Mouse (Mus musculus): ENCODE results near the gene Tmem216. TPM values are rescaled to one million over a fixed set of nuclear protein-coding genes. Genes with fewer than 3 reads are reported as not detected.
"Not testable (repeated sequence)": the region's sequence is repeated elsewhere in the genome, so short reads cannot be mapped to it uniquely, and the experiment has no call there.

Tmem216 gene
- polyA plus RNA-seq, 1 experiment from 2014 or later, result 56.6 TPM

GRCm38 (mm10) chr19:10561558-10562314 is 5.7 kb upstream of the Tmem216 start:
- no peak for ATAC-seq (ENCODE audit: low FRiP score)
- Histone ChIP-seq H3K27me3 (no peaks in the 10 kb centered on the region), H3K4me2 (replicated peaks) (no peak overlapping the region), H3K36me3 (no peaks in the 10 kb centered on the region), H3K27ac (no peak overlapping the region), H3K4me3 (no peak overlapping the region), H3K4me1 (no peaks in the 10 kb centered on the region), H3K9ac (peak overlapping the region; percentile 8; the same call in 1 of the 2 replicates), H3K9me3 (replicated peaks) (no peaks in the 10 kb centered on the region)
- 61% methylated on average over 6 of the region's 6 CpGs for WGBS

- ATAC-seq (ENCODE audit: low FRiP score), result no peak
These were observed 4.1 kb upstream of the Tmem216 start for GRCm38 (mm10) chr19:10560108-10560507.

GRCm38 (mm10) chr19:10557837-10558375 is 1.9 kb upstream of the Tmem216 start:
- not testable (repeated sequence) for ATAC-seq (ENCODE audit: low FRiP score); H3K9ac ChIP-seq; H3K9me3 ChIP-seq (replicated peaks); H3K36me3 ChIP-seq; H3K27me3 ChIP-seq; H3K4me2 ChIP-seq (replicated peaks); H3K27ac ChIP-seq; H3K4me3 ChIP-seq
- H3K4me1 ChIP-seq, result peaks cover 14% of the 10 kb centered on the region
- WGBS, result 79% methylated on average over 4 of the region's 4 CpGs

More at GRCm38 (mm10) chr19:10560108-10560507, 4.1 kb upstream of the Tmem216 start:
- no peaks in the 10 kb centered on the region for H3K9me3 ChIP-seq (replicated peaks)
- no peak overlapping the region for H3K9ac ChIP-seq
- peaks cover 9% of the 10 kb centered on the region for H3K4me1 ChIP-seq
- H3K27ac ChIP-seq, result no peak overlapping the region
- H3K4me2 ChIP-seq (replicated peaks), result no peak overlapping the region
- H3K27me3 ChIP-seq, result no peaks in the 10 kb centered on the region
- no peaks in the 10 kb centered on the region for H3K36me3 ChIP-seq
- no peak overlapping the region for H3K4me3 ChIP-seq
- WGBS, result 38% methylated on average over 5 of the region's 5 CpGs

- Histone ChIP-seq H3K9ac (no peak overlapping the region), H3K4me3 (no peak overlapping the region), H3K27ac (no peak overlapping the region), H3K9me3 (replicated peaks) (no peaks in the 10 kb centered on the region), H3K36me3 (no peaks in the 10 kb centered on the region), H3K4me2 (replicated peaks) (no peak overlapping the region), H3K4me1 (peaks cover 14% of the 10 kb centered on the region), H3K27me3 (no peaks in the 10 kb centered on the region)
- 76% methylated on average over 2 of the region's 2 CpGs for WGBS
- no peak for ATAC-seq (ENCODE audit: low FRiP score)
These were observed 1.4 kb upstream of the Tmem216 start for GRCm38 (mm10) chr19:10557430-10557829.

- H3K4me1 ChIP-seq, result peaks cover 14% of the 10 kb centered on the region
- H3K4me3 ChIP-seq, result no peak overlapping the region
- no peak overlapping the region for H3K9ac ChIP-seq
- 65% methylated on average over 2 of the region's 2 CpGs for WGBS
- H3K36me3 ChIP-seq, result peaks cover 3% of the 10 kb centered on the region; the same call in 1 of the 2 replicates
- no peak for ATAC-seq (ENCODE audit: low FRiP score)
- no peaks in the 10 kb centered on the region for H3K27me3 ChIP-seq
- 0 out of 2 replicates have a peak overlapping the region, but pooled peaks have one; percentile 84 for H3K4me2 ChIP-seq (replicated peaks)
- H3K9me3 ChIP-seq (replicated peaks), result no peaks in the 10 kb centered on the region
- H3K27ac ChIP-seq, result no peak overlapping the region
These were observed 963 bp upstream of the Tmem216 start for GRCm38 (mm10) chr19:10557001-10557400.

GRCm38 (mm10) chr19:10539454-10539853 is 16.6 kb downstream of the Tmem216 start:
- Histone ChIP-seq H3K27me3 (no peaks in the 10 kb centered on the region), H3K4me2 (replicated peaks) (no peak overlapping the region), H3K27ac (no peak overlapping the region), H3K9ac (no peak overlapping the region), H3K4me3 (no peak overlapping the region), H3K4me1 (no peaks in the 10 kb centered on the region), H3K36me3 (peaks cover 89% of the 10 kb centered on the region), H3K9me3 (replicated peaks) (no peaks in the 10 kb centered on the region)
- 97% methylated on average over 5 of the region's 5 CpGs for WGBS
- no peak for ATAC-seq (ENCODE audit: low FRiP score)

- no peak overlapping the region for H3K9ac ChIP-seq
- no peak overlapping the region for H3K4me2 ChIP-seq (replicated peaks)
- H3K4me3 ChIP-seq, result no peak overlapping the region
- no peaks in the 10 kb centered on the region for H3K9me3 ChIP-seq (replicated peaks)
- H3K4me1 ChIP-seq, result peaks cover 17% of the 10 kb centered on the region
- no peak for ATAC-seq (ENCODE audit: low FRiP score)
- WGBS, result 89% methylated on average over 1 of the region's 1 CpGs
- H3K27me3 ChIP-seq, result no peaks in the 10 kb centered on the region
- peaks cover 49% of the 10 kb centered on the region for H3K36me3 ChIP-seq
- no peak overlapping the region for H3K27ac ChIP-seq
These were observed 26.0 kb downstream of the Tmem216 start for GRCm38 (mm10) chr19:10530082-10530481.

- ATAC-seq (ENCODE audit: low FRiP score), result peak; percentile 22; the same call in 1 of the 2 replicates
- H3K27me3 ChIP-seq, result no peaks in the 10 kb centered on the region
- H3K9ac ChIP-seq, result peak within 1 kb of the TSS; percentile 99
- peaks cover 23% of the 10 kb centered on the region for H3K4me1 ChIP-seq
- peak within 1 kb of the TSS; percentile 97 for H3K4me3 ChIP-seq
- peaks cover 15% of the 10 kb centered on the region for H3K36me3 ChIP-seq
- peak within 1 kb of the TSS; percentile 97 for H3K27ac ChIP-seq
- H3K9me3 ChIP-seq (replicated peaks), result no peaks in the 10 kb centered on the region
- peak within 1 kb of the TSS; percentile 68 for H3K4me2 ChIP-seq (replicated peaks)
- WGBS, result under 1% methylated on average over 11 of the region's 11 CpGs
These were observed 30.1 kb downstream of the Tmem216 start, which contains the start of gene Sdhaf2 for GRCm38 (mm10) chr19:10525910-10526309. Gene Sdhaf2 (minus strand): TSS chr19:10526142.

- ATAC-seq (ENCODE audit: low FRiP score), result peak; percentile 93
- Histone ChIP-seq H3K27ac (peak within 1 kb of the TSS; percentile 97), H3K4me1 (peaks cover 23% of the 10 kb centered on the region), H3K9me3 (replicated peaks) (no peaks in the 10 kb centered on the region), H3K9ac (peak within 1 kb of the TSS; percentile 99), H3K27me3 (no peaks in the 10 kb centered on the region), H3K4me3 (peak within 1 kb of the TSS; percentile 97), H3K36me3 (peaks cover 15% of the 10 kb centered on the region), H3K4me2 (replicated peaks) (peak within 1 kb of the TSS; percentile 68)
- WGBS, result under 1% methylated on average over 82 of the region's 93 CpGs
These were observed 30.7 kb downstream of the Tmem216 start, which contains the start of gene Cpsf7 for GRCm38 (mm10) chr19:10525106-10525901. Gene Cpsf7 (plus strand): TSS chr19:10525266.

- Histone ChIP-seq H3K27ac (peak overlapping the region; percentile 97), H3K9me3 (replicated peaks) (no peaks in the 10 kb centered on the region), H3K4me3 (peak overlapping the region; percentile 97), H3K27me3 (no peaks in the 10 kb centered on the region), H3K4me1 (peaks cover 23% of the 10 kb centered on the region), H3K9ac (peak overlapping the region; percentile 99), H3K36me3 (peaks cover 12% of the 10 kb centered on the region), H3K4me2 (replicated peaks) (peak overlapping the region; percentile 68)
- ATAC-seq (ENCODE audit: low FRiP score), result no peak
- WGBS, result 0% methylated on average over 19 of the region's 19 CpGs
These were observed 31.3 kb downstream of the Tmem216 start for GRCm38 (mm10) chr19:10524784-10525105.

GRCm38 (mm10) chr19:10523483-10524080 is 32.5 kb downstream of the Tmem216 start:
- peaks cover 23% of the 10 kb centered on the region for H3K4me1 ChIP-seq
- no peak overlapping the region for H3K9ac ChIP-seq
- H3K9me3 ChIP-seq (replicated peaks), result no peaks in the 10 kb centered on the region
- H3K27me3 ChIP-seq, result no peaks in the 10 kb centered on the region
- no peak for ATAC-seq (ENCODE audit: low FRiP score)
- peak overlapping the region; percentile 68 for H3K4me2 ChIP-seq (replicated peaks)
- H3K36me3 ChIP-seq, result peaks cover 8% of the 10 kb centered on the region
- H3K4me3 ChIP-seq, result no peak overlapping the region
- H3K27ac ChIP-seq, result no peak overlapping the region
- WGBS, result 88% methylated on average over 5 of the region's 5 CpGs

- Histone ChIP-seq H3K36me3 (peaks cover 3% of the 10 kb centered on the region; the same call in 1 of the 2 replicates), H3K4me2 (replicated peaks) (no peak overlapping the region), H3K4me1 (peaks cover 15% of the 10 kb centered on the region), H3K27me3 (no peaks in the 10 kb centered on the region), H3K27ac (no peak overlapping the region), H3K9ac (no peak overlapping the region), H3K9me3 (replicated peaks) (no peaks in the 10 kb centered on the region), H3K4me3 (no peak overlapping the region)
- no peak for ATAC-seq (ENCODE audit: low FRiP score)
- WGBS, result 81% methylated on average over 1 of the region's 1 CpGs
These were observed 34.1 kb downstream of the Tmem216 start for GRCm38 (mm10) chr19:10521926-10522325.
